Mouse (Mus musculus) heart, embryonic 15.5 days (tissue): Measurements from ENCODE around the gene Sec16a. TPM values are rescaled to one million over a fixed set of nuclear protein-coding genes. Genes with fewer than 3 reads are reported as not detected.

Experiments
- ATAC-seq: fragments of 200-750 bp; cut with Nextera tagmentation; replicated peaks from 2 replicates; pipeline ENCODE4 v1.8.0; 2017; ENCODE audit warnings: low read depth, moderate TSS enrichment; ENCODE audit not compliant: insufficient number of reproducible peaks, insufficient read depth, low FRiP score
- H3K27ac ChIP-seq: fragments of 300-500 bp; sonication (generic); 2 replicates; pipeline ENCODE4 v1.5.1; 2015; ENCODE audit warnings: mild to moderate bottlenecking, inconsistent platforms
- H3K27me3 ChIP-seq: fragments of 300-500 bp; sonication (generic); 2 replicates; pipeline ENCODE4 v1.6.1; 2015; ENCODE audit warnings: inconsistent platforms
- H3K36me3 ChIP-seq: fragments of 300-500 bp; sonication (generic); 2 replicates; pipeline ENCODE4 v1.6.1; 2015; ENCODE audit warnings: mild to moderate bottlenecking, inconsistent platforms
- H3K4me1 ChIP-seq: fragments of 300-500 bp; sonication (generic); replicated peaks from 2 replicates; pipeline ENCODE4 v1.6.1; 2015; ENCODE audit warnings: inconsistent platforms
- H3K4me2 ChIP-seq: fragments of 300-500 bp; sonication (generic); 2 replicates; pipeline ENCODE4 v1.6.1; 2015; ENCODE audit warnings: inconsistent platforms, mild to moderate bottlenecking, moderate library complexity
- H3K4me3 ChIP-seq: fragments of 300-500 bp; sonication (generic); 2 replicates; pipeline ENCODE4 v1.5.1; 2015; ENCODE audit warnings: mild to moderate bottlenecking, inconsistent platforms
- H3K9ac ChIP-seq: fragments of 300-500 bp; sonication (generic); 2 replicates; pipeline ENCODE4 v1.6.1; 2015; ENCODE audit warnings: mild to moderate bottlenecking, inconsistent platforms
- H3K9me3 ChIP-seq: fragments of 300-500 bp; sonication (generic); replicated peaks from 2 replicates; pipeline ENCODE4 v1.6.1; 2016; ENCODE audit warnings: inconsistent platforms
- WGBS: fragments of 180-500 bp; shearing (Covaris S2); methylation state at CpG from one replicate; pipeline ENCODE4 v1.1.7; 2015; ENCODE audit warnings: mixed read lengths; 5-methylcytosine and 5-hydroxymethylcytosine counted together
- polyA plus RNA-seq: library from polyadenylated mRNA; unstranded; fragments of >200 nt; fragmentation: Nextera tagmentation; extraction: Ambion mirVana; gene quantifications from 2 replicates; pipeline ENCODE4 v1.2.1, GENCODE M21; 2015

Sec16a gene
- polyA plus RNA-seq, 1 experiment from 2014 or later = 10.5 TPM

DNA sequence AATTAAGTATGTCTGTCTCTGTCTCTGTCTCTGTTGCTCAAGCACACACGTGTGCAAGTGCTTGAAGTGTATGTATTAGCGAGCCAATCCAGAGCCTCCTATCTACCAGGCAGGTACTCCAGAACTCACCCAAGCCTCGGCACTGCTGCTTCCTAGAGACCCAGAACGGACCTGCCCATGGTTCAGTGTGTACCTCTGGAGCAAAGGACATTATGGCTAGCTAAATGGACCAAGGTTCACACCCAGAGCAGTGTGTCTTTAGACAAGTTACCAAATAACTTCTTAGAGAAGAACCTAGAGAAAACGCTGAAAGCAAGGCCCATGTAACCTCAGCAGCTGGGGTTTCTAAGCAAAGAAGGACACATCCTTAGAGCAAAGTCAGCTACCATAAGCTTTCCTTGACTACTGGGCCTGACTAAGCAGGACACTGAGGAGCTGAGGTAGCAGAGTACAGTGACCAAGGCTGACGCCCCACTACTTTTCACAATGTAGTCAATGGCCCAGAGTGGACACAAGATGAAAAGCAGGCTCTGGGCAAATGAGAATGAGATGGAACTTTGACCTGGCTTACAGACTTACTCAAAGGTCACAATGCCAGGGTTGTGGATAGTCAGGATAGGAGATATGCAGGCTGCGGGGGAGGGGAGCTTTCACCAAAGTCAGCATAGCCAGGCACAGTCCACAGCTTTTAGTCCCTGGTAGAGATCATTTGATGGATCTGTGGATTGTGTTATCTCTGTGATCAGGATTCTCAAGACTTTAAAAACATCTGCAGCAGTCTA lies 10.0 kb downstream of the Sec16a start:
- Histone ChIP-seq H3K4me3 (no peak overlapping the region), H3K4me2 (no peak overlapping the region), H3K4me1 (peaks cover 13% of the 10 kb centered on the region), H3K9me3 (no peaks in the 10 kb centered on the region), H3K9ac (no peak overlapping the region), H3K27ac (no peak overlapping the region), H3K36me3 (peaks cover 79% of the 10 kb centered on the region), H3K27me3 (no peaks in the 10 kb centered on the region)
- 89% methylated on average over 7 of the region's 7 CpGs for WGBS
- ATAC-seq = no peak

GRCm38 (mm10) chr2:26429851-26430250 lies 15.2 kb downstream of the Sec16a start:
- H3K4me3 ChIP-seq = no peak overlapping the region
- peaks cover 92% of the 10 kb centered on the region for H3K36me3 ChIP-seq
- H3K9ac ChIP-seq = no peak overlapping the region
- no peak for ATAC-seq
- no peaks in the 10 kb centered on the region for H3K4me1 ChIP-seq
- WGBS = 95% methylated on average over 5 of the region's 5 CpGs
- no peak overlapping the region for H3K27ac ChIP-seq
- H3K27me3 ChIP-seq = no peaks in the 10 kb centered on the region
- no peak overlapping the region for H3K4me2 ChIP-seq
- no peaks in the 10 kb centered on the region for H3K9me3 ChIP-seq

GRCm38 (mm10) chr2:26424541-26424940 lies 20.5 kb downstream of the Sec16a start:
- H3K4me3 ChIP-seq = no peak overlapping the region
- H3K4me1 ChIP-seq = no peaks in the 10 kb centered on the region
- H3K27me3 ChIP-seq = no peaks in the 10 kb centered on the region
- no peak overlapping the region for H3K27ac ChIP-seq
- no peak overlapping the region for H3K4me2 ChIP-seq
- 92% methylated on average over 2 of the region's 2 CpGs for WGBS
- H3K36me3 ChIP-seq = peaks cover 95% of the 10 kb centered on the region
- no peak for ATAC-seq
- H3K9ac ChIP-seq = no peak overlapping the region
- no peaks in the 10 kb centered on the region for H3K9me3 ChIP-seq

DNA sequence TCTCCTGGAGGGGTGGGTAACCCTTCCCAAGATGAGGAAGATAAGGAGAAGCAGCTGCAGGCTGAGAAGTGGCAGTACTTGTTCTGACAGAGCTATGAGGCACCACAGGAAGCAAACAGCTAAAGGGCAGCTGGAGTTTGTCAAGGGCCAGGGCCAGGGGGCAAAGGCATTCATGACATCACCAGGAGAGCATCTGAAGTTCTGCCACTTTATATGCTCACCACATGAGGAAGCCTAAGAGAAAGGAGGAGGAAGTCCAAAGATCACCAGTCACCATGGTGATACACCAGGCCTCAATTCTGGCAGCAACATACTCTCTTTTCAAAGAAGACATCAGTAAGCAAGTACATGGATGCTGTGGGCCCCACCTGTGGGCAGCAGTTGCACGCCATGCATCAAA lies 21.9 kb downstream of the Sec16a start:
- Histone ChIP-seq H3K27me3 (no peaks in the 10 kb centered on the region), H3K4me3 (no peak overlapping the region), H3K4me1 (no peaks in the 10 kb centered on the region), H3K9ac (no peak overlapping the region), H3K4me2 (no peak overlapping the region), H3K36me3 (peaks cover 95% of the 10 kb centered on the region), H3K27ac (no peak overlapping the region), H3K9me3 (no peaks in the 10 kb centered on the region)
- 81% methylated on average over 1 of the region's 1 CpGs for WGBS
- ATAC-seq = no peak

- H3K9me3 ChIP-seq = no peaks in the 10 kb centered on the region
- no peaks in the 10 kb centered on the region for H3K4me1 ChIP-seq
- no peak overlapping the region for H3K9ac ChIP-seq
- WGBS = 90% methylated on average over 2 of the region's 2 CpGs
- H3K27ac ChIP-seq = no peak overlapping the region
- no peak overlapping the region for H3K4me2 ChIP-seq
- H3K4me3 ChIP-seq = no peak overlapping the region
- ATAC-seq = no peak
- no peaks in the 10 kb centered on the region for H3K27me3 ChIP-seq
- peaks cover 96% of the 10 kb centered on the region for H3K36me3 ChIP-seq
These were observed 23.0 kb downstream of the Sec16a start for GRCm38 (mm10) chr2:26421969-26422368.

GRCm38 (mm10) chr2:26418120-26418519 lies 26.9 kb downstream of the Sec16a start:
- no peak for ATAC-seq
- no peak overlapping the region for H3K4me3 ChIP-seq
- WGBS = 84% methylated on average over 1 of the region's 1 CpGs
- H3K27ac ChIP-seq = no peak overlapping the region
- H3K9me3 ChIP-seq = no peaks in the 10 kb centered on the region
- no peak overlapping the region for H3K4me2 ChIP-seq
- H3K27me3 ChIP-seq = no peaks in the 10 kb centered on the region
- peaks cover 97% of the 10 kb centered on the region for H3K36me3 ChIP-seq
- no peaks in the 10 kb centered on the region for H3K4me1 ChIP-seq
- H3K9ac ChIP-seq = no peak overlapping the region

DNA sequence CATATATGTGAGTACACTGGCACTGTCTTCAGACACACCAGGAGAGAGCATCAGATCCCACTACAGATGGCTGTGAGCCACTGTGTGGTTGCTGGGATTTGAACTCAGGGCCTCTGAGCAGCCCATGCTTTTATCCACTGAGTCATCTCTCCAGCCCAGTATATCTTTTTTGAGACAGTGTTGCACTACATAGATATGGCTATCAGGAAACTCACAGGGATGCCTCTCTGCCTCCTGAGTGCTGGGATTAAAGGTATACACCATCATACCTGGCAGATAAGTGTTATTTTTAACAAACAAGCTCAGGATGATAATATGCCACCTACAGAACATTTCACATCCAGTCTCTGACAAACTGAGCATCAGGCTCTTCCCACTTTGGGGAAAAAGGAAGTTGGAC lies 27.9 kb downstream of the Sec16a start:
- H3K4me3 ChIP-seq = no peak overlapping the region
- no peak overlapping the region for H3K27ac ChIP-seq
- no peak for ATAC-seq
- no peaks in the 10 kb centered on the region for H3K27me3 ChIP-seq
- no peak overlapping the region for H3K4me2 ChIP-seq
- no peak overlapping the region for H3K9ac ChIP-seq
- no peaks in the 10 kb centered on the region for H3K4me1 ChIP-seq
- H3K36me3 ChIP-seq = peaks cover 95% of the 10 kb centered on the region
- H3K9me3 ChIP-seq = no peaks in the 10 kb centered on the region

GRCm38 (mm10) chr2:26410931-26411411 lies 34.0 kb downstream of the Sec16a start:
- Histone ChIP-seq H3K4me2 (no peak overlapping the region), H3K27ac (0 out of 2 replicates have a peak overlapping the region, but pooled peaks have one; percentile 24), H3K9ac (no peak overlapping the region)

GRCm38 (mm10) chr2:26410091-26410490 lies 34.9 kb downstream of the Sec16a start:
- no peak overlapping the region for H3K27ac ChIP-seq
- H3K27me3 ChIP-seq = no peaks in the 10 kb centered on the region
- H3K4me3 ChIP-seq = no peak overlapping the region
- H3K4me1 ChIP-seq = peaks cover 33% of the 10 kb centered on the region
- 71% methylated on average over 5 of the region's 5 CpGs for WGBS
- peaks cover 41% of the 10 kb centered on the region for H3K36me3 ChIP-seq
- H3K9me3 ChIP-seq = no peaks in the 10 kb centered on the region
- ATAC-seq = no peak
- no peak overlapping the region for H3K4me2 ChIP-seq
- H3K9ac ChIP-seq = no peak overlapping the region

More at GRCm38 (mm10) chr2:26410931-26411411, 34.0 kb downstream of the Sec16a start:
- Histone ChIP-seq H3K4me1 (peaks cover 29% of the 10 kb centered on the region), H3K4me3 (no peak overlapping the region), H3K27me3 (no peaks in the 10 kb centered on the region), H3K36me3 (peaks cover 50% of the 10 kb centered on the region), H3K9me3 (no peaks in the 10 kb centered on the region)
- WGBS = 66% methylated on average over 4 of the region's 5 CpGs
- ATAC-seq = no peak

- H3K36me3 ChIP-seq = peaks cover 34% of the 10 kb centered on the region
- peaks cover 33% of the 10 kb centered on the region for H3K4me1 ChIP-seq
- H3K27ac ChIP-seq = no peak overlapping the region
- H3K9ac ChIP-seq = 0 out of 2 replicates have a peak overlapping the region, but pooled peaks have one; percentile 16
- H3K27me3 ChIP-seq = no peaks in the 10 kb centered on the region
- no peak for ATAC-seq
- peak overlapping the region; percentile 73 for H3K4me2 ChIP-seq
- H3K4me3 ChIP-seq = peak overlapping the region; percentile 75
- H3K9me3 ChIP-seq = no peaks in the 10 kb centered on the region
- WGBS = 57% methylated on average over 3 of the region's 3 CpGs
These were observed 35.7 kb downstream of the Sec16a start for GRCm38 (mm10) chr2:26409362-26409761.

DNA sequence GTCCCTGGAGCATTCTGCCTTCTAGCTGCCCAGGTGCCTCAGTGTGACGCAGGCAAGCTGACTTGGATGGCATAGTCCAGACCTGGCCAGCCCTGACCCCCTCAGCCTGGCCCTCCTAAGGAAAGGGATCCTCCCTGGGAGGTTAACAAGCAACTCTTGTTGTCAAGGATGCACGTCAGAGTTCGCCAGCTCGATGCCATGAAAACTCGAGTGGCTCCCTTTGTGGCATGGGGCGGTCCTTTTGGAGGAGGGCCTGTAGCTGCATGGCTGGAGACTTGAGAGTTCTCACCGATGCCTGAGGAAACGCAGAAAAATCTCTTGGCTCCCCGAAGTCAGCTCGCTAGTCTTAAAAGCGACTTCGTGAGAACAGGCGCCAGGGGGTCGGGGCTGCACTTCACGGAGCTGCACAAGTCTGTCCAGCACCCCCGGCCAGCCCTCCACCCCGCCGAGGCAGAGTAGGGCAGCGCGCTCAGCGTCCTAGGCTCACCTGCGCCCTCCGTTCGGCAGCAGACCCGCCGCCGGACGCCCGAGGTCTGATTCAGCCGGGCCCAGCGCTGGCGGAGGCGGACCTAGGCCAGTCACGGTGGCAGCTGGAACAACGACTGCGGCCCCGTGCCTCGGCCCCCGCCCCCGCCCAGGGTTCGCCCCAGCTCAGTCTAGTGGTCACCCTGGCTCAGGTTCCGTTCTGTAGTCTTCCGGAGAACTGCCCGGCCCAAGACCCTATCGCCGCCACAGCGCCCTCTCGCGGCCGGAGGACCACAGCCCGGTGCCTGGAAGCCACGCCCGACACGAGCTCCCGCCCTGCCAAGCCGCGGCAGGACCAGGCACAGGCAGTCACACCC lies 36.3 kb downstream of the Sec16a start, which contains the start of gene Inpp5e:
Inpp5e (minus strand) TSS at position 689 of the 842 bp plus-strand sequence.
- H3K27ac ChIP-seq = peak within 1 kb of the TSS; percentile 76
- H3K9ac ChIP-seq = peak within 1 kb of the TSS; percentile 88
- peak; percentile 94 for ATAC-seq
- under 1% methylated on average over 57 of the region's 57 CpGs for WGBS
- H3K27me3 ChIP-seq = no peaks in the 10 kb centered on the region
- no peaks in the 10 kb centered on the region for H3K9me3 ChIP-seq
- H3K4me3 ChIP-seq = peak within 1 kb of the TSS; percentile 75
- peaks cover 33% of the 10 kb centered on the region for H3K4me1 ChIP-seq
- peaks cover 28% of the 10 kb centered on the region for H3K36me3 ChIP-seq
- H3K4me2 ChIP-seq = peak within 1 kb of the TSS; percentile 73
